Mouse (Mus musculus): Measurements from ENCODE around the gene Astn1. TPM values are rescaled to one million over a fixed set of nuclear protein-coding genes. Genes with fewer than 3 reads are reported as not detected.

Astn1 gene
- polyA plus RNA-seq, 2 experiments = 0.03 TPM

DNA sequence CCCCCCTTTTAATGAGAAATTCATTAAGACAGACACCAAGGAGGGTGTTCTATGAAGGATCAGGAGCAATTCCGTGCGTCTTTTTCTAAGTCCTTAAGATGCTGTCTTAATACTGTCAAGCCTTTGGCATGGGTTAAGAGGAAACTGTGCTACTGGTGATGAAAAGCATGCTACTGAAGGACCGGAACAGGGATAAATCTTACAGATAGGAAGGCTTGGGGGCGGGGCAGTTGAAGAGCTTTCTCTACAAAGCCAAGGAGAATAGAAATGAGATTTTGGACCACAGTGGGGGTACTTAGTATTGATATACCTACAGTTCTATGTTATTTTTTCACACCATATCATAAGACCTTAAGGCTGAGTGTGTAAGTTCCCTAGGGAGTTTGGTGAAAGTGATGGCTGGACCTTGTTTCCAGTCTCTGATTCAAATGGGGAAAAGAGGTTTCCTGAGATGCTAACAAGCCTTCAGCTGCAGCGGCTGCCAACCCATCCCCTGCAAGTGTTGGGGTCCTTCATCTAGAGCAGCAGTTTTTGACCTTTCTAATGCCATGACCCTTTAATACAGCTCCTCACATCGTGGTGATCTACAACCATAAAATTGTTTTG is 378.2 kb downstream of the Astn1 start:
- DNase-seq (ENCODE audit: low read depth in 3 of 3, low spot score in 3 of 3) (no peak), ATAC-seq (ENCODE audit: insufficient read depth) (no peak)
- Histone ChIP-seq H3K27ac (no peak overlapping the region), H3K9me3 (ENCODE audit: control insufficient read depth, low read length) (no peaks in the 10 kb centered on the region), H3K4me1 (replicated peaks; ENCODE audit: control insufficient read depth in 2 of 2, insufficient read depth in 2 of 2, low read length in 1 of 2) (no peaks in the 10 kb centered on the region), H3K9ac (replicated peaks) (no peak overlapping the region), H3K4me2 (ENCODE audit: low read depth) (no peak overlapping the region), H3K4me3 (ENCODE audit: insufficient read depth in 1 of 2, low read depth in 2 of 2, low read length in 2 of 2) (no peak overlapping the region), H3K27me3 (ENCODE audit: control insufficient read depth, insufficient read depth, low read length) (no peaks in the 10 kb centered on the region), H3K36me3 (replicated peaks; ENCODE audit: control insufficient read depth, insufficient read depth, low read depth) (no peaks in the 10 kb centered on the region)
- TF ChIP-seq CTCF (IDR thresholded peaks at IDR 0.05; ENCODE audit: low read depth) (no peak), EP300 (IDR thresholded peaks at IDR 0.05; ENCODE audit: low read depth) (no peak)
- WGBS (ENCODE audit: insufficient replicate concordance) = 61% methylated on average over 6 of the region's 6 CpGs

- no peak overlapping the region for H3K9ac ChIP-seq (replicated peaks)
- DNase-seq (ENCODE audit: low read depth in 3 of 3, low spot score in 3 of 3) = no peak
- no peaks in the 10 kb centered on the region for H3K4me1 ChIP-seq (replicated peaks; ENCODE audit: control insufficient read depth in 2 of 2, insufficient read depth in 2 of 2, low read length in 1 of 2)
- no peak overlapping the region for H3K4me3 ChIP-seq (ENCODE audit: insufficient read depth in 1 of 2, low read depth in 2 of 2, low read length in 2 of 2)
- WGBS (ENCODE audit: insufficient replicate concordance) = 58% methylated on average over 5 of the region's 5 CpGs
- H3K27ac ChIP-seq = no peak overlapping the region
- no peak for ATAC-seq (ENCODE audit: insufficient read depth)
- TF ChIP-seq CTCF (IDR thresholded peaks at IDR 0.05; ENCODE audit: low read depth) = no peak
- TF ChIP-seq EP300 (IDR thresholded peaks at IDR 0.05; ENCODE audit: low read depth) = no peak
- no peak overlapping the region for H3K4me2 ChIP-seq (ENCODE audit: low read depth)
- H3K9me3 ChIP-seq (ENCODE audit: control insufficient read depth, low read length) = no peaks in the 10 kb centered on the region
- H3K36me3 ChIP-seq (replicated peaks; ENCODE audit: control insufficient read depth, insufficient read depth, low read depth) = no peaks in the 10 kb centered on the region
- H3K27me3 ChIP-seq (ENCODE audit: control insufficient read depth, insufficient read depth, low read length) = no peaks in the 10 kb centered on the region
Measured at GRCm38 (mm10) chr1:158740949-158741348, 378.9 kb downstream of the Astn1 start.

MicroRNAs encoded within 50 kb of the gene (microRNA counts, 519-probe panel; counts per million panel counts)
- microRNA mmu-miR-488 = 69.9 counts per million

Small RNAs within 50 kb of the gene (microRNA-seq; reads per million reads assigned to microRNA genes)
- gene Mir488 = not detected

Other genes starting within 250 kb of the Astn1 start
- 0.03 TPM in 1 of 2 replicates, not detected in the other for gene Brinp2, start 5.9 kb upstream of the Astn1 start, polyA plus RNA-seq (2012; rRNA removed)
- not detected in 2 replicates for gene Brinp2, start 5.9 kb upstream of the Astn1 start, polyA plus RNA-seq (2014; fragmentation: Nextera tagmentation; extraction: Ambion mirVana)